9 mouse cellular contexts compared by ENCODE assay signal in genomic region chr12:107624446-107624845, GRCm38 (mm10).
"Had no signal": no experiment of that assay in that cellular context is flagged by ENCODE, and none has a peak within 500 bp of the region (broad histone marks: within the 10 kb centered on the region; RNA-seq: fewer than 3 reads in every experiment).

No protein-coding gene starts in this region.

- DNase-seq: kidney, postnatal 10 days; kidney, postnatal 4 days; lung, embryonic 14.5 days; lung, postnatal 10 days; lung, postnatal 4 days; midbrain, embryonic 14.5 days; right cerebral cortex, adult 18-20 months; right cerebral cortex, postnatal 25 days; thymus, postnatal 4 days had no signal
